13 mouse cellular contexts compared by ENCODE assay signal in genomic region chr1:86404834-86405233, GRCm38 (mm10). TPM values are rescaled to one million over a fixed set of nuclear protein-coding genes. Genes with fewer than 3 reads are reported as not detected.
DNase-seq lines count a peak whose midpoint lies in the region; ATAC-seq and TF ChIP-seq lines count a peak whose summit lies in the region.
"Had no signal": no experiment of that assay in that cellular context is flagged by ENCODE, and none has a peak within 500 bp of the region (broad histone marks: within the 10 kb centered on the region; RNA-seq: fewer than 3 reads in every experiment).

No protein-coding gene starts in this region.

- CTCF ChIA-PET in Patski (lab: Charles Lee) = interaction anchor here (1.5 kb wide), 1 partner anchor 16 kb away, joined by 3 read pairs; no protein-coding TSS in a partner anchor

- H3K36me3 ChIP-seq in heart, postnatal 0 days (replicated peaks; ENCODE audit: control insufficient read depth, insufficient read depth, low read length) = no peaks in the 10 kb centered on the region
- no peaks in the 10 kb centered on the region for H3K36me3 ChIP-seq in heart, embryonic 10.5 days
- H3K36me3 ChIP-seq: hindbrain, embryonic 12.5 days had no signal

- no peak overlapping the region for H3K27ac ChIP-seq in heart, postnatal 0 days (ENCODE audit: low read depth)
- H3K27ac ChIP-seq in heart, embryonic 10.5 days = no peak overlapping the region
- H3K27ac ChIP-seq: hindbrain, embryonic 12.5 days had no signal

- no peaks in the 10 kb centered on the region for H3K9me3 ChIP-seq in heart, postnatal 0 days (replicated peaks; ENCODE audit: control insufficient read depth, low read length)
- no peaks in the 10 kb centered on the region for H3K9me3 ChIP-seq in heart, embryonic 10.5 days

- no peak for ATAC-seq in heart, postnatal 0 days (ENCODE audit: insufficient read depth, low read depth)
- ATAC-seq in Patski = no peak

- H3K4me2 ChIP-seq in heart, postnatal 0 days (ENCODE audit: low read depth, low read length) = no peak overlapping the region
- H3K4me2 ChIP-seq: hindbrain, embryonic 12.5 days; midbrain, embryonic 11.5 days had no signal

- no peaks in the 10 kb centered on the region for H3K27me3 ChIP-seq in heart, postnatal 0 days (ENCODE audit: control insufficient read depth, insufficient read depth, low read length)
- H3K27me3 ChIP-seq in heart, embryonic 10.5 days (ENCODE audit: insufficient read depth, poor library complexity, severe bottlenecking) = no peaks in the 10 kb centered on the region
- no peaks in the 10 kb centered on the region for H3K27me3 ChIP-seq in Patski
- H3K27me3 ChIP-seq: hindbrain, embryonic 12.5 days had no signal

- WGBS in heart, postnatal 0 days = 53% methylated on average over 5 of the region's 5 CpGs
- 55% methylated on average over 5 of the region's 5 CpGs for WGBS in heart, embryonic 10.5 days

- TF ChIP-seq CTCF in heart, postnatal 0 days (IDR thresholded peaks at IDR 0.05; ENCODE audit: low read depth) = peak; percentile 43
- peak; percentile 77 for TF ChIP-seq CTCF in Patski (IDR thresholded peaks at IDR 0.05)

- TF ChIP-seq EP300 in heart, postnatal 0 days (IDR thresholded peaks at IDR 0.05; ENCODE audit: low read depth) = no peak

- POLR2A ChIA-PET in Patski (lab: Charles Lee) = no interaction called here

- no peak overlapping the region for H3K4me3 ChIP-seq in heart, postnatal 0 days (ENCODE audit: low read depth, low read length)
- H3K4me3 ChIP-seq in heart, embryonic 10.5 days = no peak overlapping the region
- H3K4me3 ChIP-seq: hindbrain, embryonic 12.5 days had no signal

- in situ Hi-C loops in Patski (cut with MboI; ENCODE audit: low pct_unique_long_range_greater_than_20kb) = no loop called here

- DNase-seq in heart, postnatal 0 days (ENCODE audit: low spot score) = no peak
- no peak for DNase-seq in heart, embryonic 10.5 days (ENCODE audit: low spot score)
- peak; percentile 48 for DNase-seq in 416B (ENCODE audit: low read depth)
- DNase-seq in Patski (ENCODE audit: low read depth, low spot score) = no peak
- DNase-seq in lung, postnatal 36 days = peak; percentile 37
- DNase-seq in urinary bladder, adult 2 months (ENCODE audit: low spot score) = no peak
- no peak for DNase-seq in heart, postnatal 14 days
- DNase-seq in layer of hippocampus, adult 18-20 months (ENCODE audit: low spot score in 2 of 2) = no peak
- DNase-seq: cerebellum, postnatal 36 days; right cerebral cortex, adult 18-20 months had no signal

- peaks cover 11% of the 10 kb centered on the region for H3K4me1 ChIP-seq in heart, postnatal 0 days (ENCODE audit: control insufficient read depth, insufficient read depth)
- H3K4me1 ChIP-seq in heart, embryonic 10.5 days = peaks cover 13% of the 10 kb centered on the region

- intact Hi-C loops in heart, postnatal 14 days (cut with DNase I) = no loop called here

- no peak overlapping the region for H3K9ac ChIP-seq in heart, postnatal 0 days (replicated peaks; ENCODE audit: low read depth, low read length)
- H3K9ac ChIP-seq: hindbrain, embryonic 12.5 days had no signal

RNA-seq across cellular contexts. Expression of gene Nmur1, which starts 21.2 kb away (rescaled TPM):
- 0.31 TPM in 1 of 2 replicates, not detected in the other for total RNA-seq in heart, postnatal 0 days (2014; rRNA removed; ENCODE audit: low replicate concordance)
- not detected in 2 replicates for polyA plus RNA-seq in heart, postnatal 0 days (2015; fragmentation: Nextera tagmentation; extraction: Ambion mirVana)
- 0.10 TPM in 1 of 2 replicates, not detected in the other for polyA plus RNA-seq in heart, embryonic 10.5 days (2016; fragmentation: Nextera tagmentation; extraction: Ambion mirVana)
- not detected for polyA plus RNA-seq in Patski (2021)
- polyA plus RNA-seq in urinary bladder, adult 2 months (2012; rRNA removed) = 0.21 and 0.43 TPM in 2 replicates
- not detected for total RNA-seq in heart, postnatal 14 days (2021)
- not detected for total RNA-seq in layer of hippocampus, adult 18-20 months (2021)
- polyA plus RNA-seq: midbrain, embryonic 11.5 days had no signal

RNA-seq across cellular contexts. Expression of gene Tex44, which starts 21.3 kb away (rescaled TPM):
- total RNA-seq in heart, postnatal 0 days (2014; rRNA removed; ENCODE audit: low replicate concordance) = not detected in 2 replicates
- polyA plus RNA-seq in heart, postnatal 0 days (2015; fragmentation: Nextera tagmentation; extraction: Ambion mirVana) = not detected in 2 replicates
- not detected in 2 replicates for polyA plus RNA-seq in heart, embryonic 10.5 days (2016; fragmentation: Nextera tagmentation; extraction: Ambion mirVana)
- not detected for polyA plus RNA-seq in Patski (2021)
- polyA plus RNA-seq in urinary bladder, adult 2 months (2012; rRNA removed) = not detected in 2 replicates
- not detected for total RNA-seq in heart, postnatal 14 days (2021)
- not detected for total RNA-seq in layer of hippocampus, adult 18-20 months (2021)
- total RNA-seq: left cerebral cortex, adult 8-10 months had no signal
- polyA plus RNA-seq: hindbrain, embryonic 12.5 days; midbrain, embryonic 11.5 days had no signal

RNA-seq across cellular contexts. Expression of gene Ncl, which starts 45.6 kb away (rescaled TPM):
- 11.2 and 31.7 TPM in 2 replicates for total RNA-seq in heart, postnatal 0 days (2014; rRNA removed; ENCODE audit: low replicate concordance)
- 153 and 174 TPM in 2 replicates for polyA plus RNA-seq in heart, postnatal 0 days (2015; fragmentation: Nextera tagmentation; extraction: Ambion mirVana)
- polyA plus RNA-seq in heart, embryonic 10.5 days (2016; fragmentation: Nextera tagmentation; extraction: Ambion mirVana) = 345 and 518 TPM in 2 replicates
- 419 TPM for polyA plus RNA-seq in Patski (2021)
- 64.7 and 132 TPM in 2 replicates for polyA plus RNA-seq in urinary bladder, adult 2 months (2012; rRNA removed)
- total RNA-seq in heart, postnatal 14 days (2021) = 100 to 1,000 TPM; 122 to 125 TPM
- total RNA-seq in layer of hippocampus, adult 18-20 months (2021) = 100 to 1,000 TPM; 139 to 140 TPM

Comparison
In these comparisons a context has a peak if more than half of its experiments do, and no peak if none do; other contexts are left out.
1. DNase-seq: peak in 416B (single experiment) and lung, postnatal 36 days (single experiment); none in heart, postnatal 0 days (single experiment), heart, embryonic 10.5 days (single experiment), Patski (single experiment), urinary bladder, adult 2 months (single experiment), heart, postnatal 14 days (0 of 2) and layer of hippocampus, adult 18-20 months (0 of 2).